Mouse (Mus musculus) kidney, postnatal 14 days (tissue): ENCODE results near the gene Gm17571.

Source experiments
- DNase-seq: peaks from one replicate; pipeline ENCODE4 v3.0.0; 2022; ENCODE audit warnings: mixed read lengths

Gene Gm17571

GRCm38 (mm10) chr9:13454651-13455123 lies 8.1 kb upstream of the Gm17571 start:
- peak; percentile 37 for DNase-seq

- DNase-seq = no peak
Observed at GRCm38 (mm10) chr9:13448716-13449115, 2.2 kb upstream of the Gm17571 start.

DNA sequence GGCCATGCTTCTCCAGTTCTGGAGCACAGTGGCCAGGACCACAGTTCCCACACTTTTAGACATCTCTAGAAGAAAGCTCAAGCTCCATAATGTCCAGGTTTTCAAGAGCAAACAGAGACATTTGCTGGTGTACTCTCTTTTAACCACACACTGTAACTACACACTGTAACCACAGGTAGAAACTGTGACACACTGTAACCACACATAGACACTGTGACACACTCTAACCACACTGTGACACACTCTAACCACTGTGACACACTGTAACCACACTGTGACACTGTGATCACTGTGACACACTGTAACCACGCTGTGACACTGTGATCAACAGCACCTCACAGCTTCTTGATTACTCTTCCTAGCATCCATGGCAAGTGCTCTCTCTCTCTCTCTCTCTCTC lies 317 bp downstream of the Gm17571 start:
- DNase-seq = no peak

DNA sequence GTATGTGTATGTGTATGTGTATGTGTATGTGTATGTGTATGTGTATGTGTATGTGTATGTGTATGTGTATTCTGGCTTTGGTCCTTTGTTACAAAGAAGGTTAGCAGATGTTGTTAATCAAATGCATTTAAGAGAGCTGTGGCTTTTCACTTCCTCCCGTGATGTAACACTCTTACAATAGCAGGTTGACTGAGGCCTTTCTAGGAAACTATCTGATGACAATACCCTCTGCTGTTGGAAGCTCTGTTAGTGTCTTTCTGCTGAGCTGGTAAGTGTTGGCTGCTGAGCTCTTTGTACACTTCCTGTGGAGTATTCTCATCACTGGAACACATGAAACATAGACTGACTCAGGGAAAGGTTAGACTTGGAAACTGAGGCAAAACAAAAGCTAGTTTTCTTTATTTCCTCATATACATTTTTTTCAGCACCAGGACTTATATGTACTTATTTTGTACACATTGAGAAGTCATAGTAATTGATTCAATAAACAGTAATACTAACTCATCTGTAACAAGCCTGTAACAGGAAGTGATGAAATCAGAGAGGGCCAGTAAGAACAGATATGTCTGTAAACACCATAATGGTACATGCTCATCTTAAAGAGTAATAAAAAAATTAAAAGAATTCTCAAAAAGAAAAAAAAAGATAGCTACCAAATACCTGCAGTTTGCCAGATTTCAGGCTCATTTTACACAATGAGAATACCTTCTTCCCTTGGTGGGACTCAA lies 2.9 kb downstream of the Gm17571 start:
- DNase-seq = no peak

DNA sequence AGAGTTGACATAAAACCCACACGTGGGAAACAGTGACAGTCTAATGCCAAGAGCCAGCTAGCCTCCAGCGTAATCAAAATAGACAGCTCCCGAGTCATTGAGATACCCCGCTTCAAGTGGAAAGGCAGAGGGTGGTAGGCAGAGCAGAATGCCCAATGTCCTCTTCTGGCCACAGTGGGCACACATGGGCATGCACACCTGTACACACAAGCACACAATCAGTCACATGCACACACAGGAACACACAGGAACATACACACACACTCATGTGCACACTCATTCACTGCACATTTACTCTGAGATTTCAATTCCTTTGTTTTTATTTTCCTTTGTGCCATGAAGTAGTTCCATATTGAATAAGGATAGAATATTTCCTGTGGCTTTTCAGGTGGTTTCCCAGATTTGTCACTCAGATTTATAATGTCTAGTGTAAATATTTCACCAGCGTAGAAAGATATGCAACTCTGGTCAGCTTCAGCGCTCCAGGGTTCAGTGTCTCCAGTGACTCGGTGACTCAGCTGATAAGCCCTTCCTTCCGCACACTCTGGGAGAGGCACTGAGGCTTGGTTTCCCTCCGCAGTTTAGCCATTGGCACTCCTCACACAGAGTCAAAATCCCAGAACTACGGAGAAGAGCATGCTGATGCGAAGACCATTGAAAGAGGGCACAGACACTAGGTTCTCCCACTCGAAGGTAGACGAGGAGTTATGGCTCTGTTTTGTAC lies 4.4 kb downstream of the Gm17571 start:
- no peak for DNase-seq

GRCm38 (mm10) chr9:13440911-13441310 lies 5.6 kb downstream of the Gm17571 start:
- DNase-seq = no peak

- no peak for DNase-seq
Observed at GRCm38 (mm10) chr9:13433501-13434090, 13.0 kb downstream of the Gm17571 start.

DNA sequence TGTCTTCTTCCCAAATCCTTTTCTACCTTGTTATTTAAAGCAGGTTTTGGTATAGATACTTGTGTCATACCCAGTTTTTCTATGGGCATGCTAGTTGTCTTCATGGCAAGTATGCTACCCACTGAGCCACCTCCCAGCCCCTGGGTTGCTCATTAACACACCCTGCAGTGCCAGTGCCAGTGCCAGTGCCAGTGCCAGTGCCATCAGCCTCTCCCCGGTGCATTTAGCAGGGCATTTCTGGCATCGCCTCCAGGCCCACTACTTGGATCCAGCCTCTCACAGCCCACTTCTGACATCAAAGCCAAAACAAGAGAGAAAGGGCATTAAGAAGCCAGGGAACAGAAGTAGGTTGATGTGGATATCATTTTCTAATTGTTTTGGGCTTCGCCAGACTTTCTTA lies 14.9 kb downstream of the Gm17571 start:
- no peak for DNase-seq

GRCm38 (mm10) chr9:13430744-13431143 lies 15.8 kb downstream of the Gm17571 start:
- DNase-seq = no peak

DNA sequence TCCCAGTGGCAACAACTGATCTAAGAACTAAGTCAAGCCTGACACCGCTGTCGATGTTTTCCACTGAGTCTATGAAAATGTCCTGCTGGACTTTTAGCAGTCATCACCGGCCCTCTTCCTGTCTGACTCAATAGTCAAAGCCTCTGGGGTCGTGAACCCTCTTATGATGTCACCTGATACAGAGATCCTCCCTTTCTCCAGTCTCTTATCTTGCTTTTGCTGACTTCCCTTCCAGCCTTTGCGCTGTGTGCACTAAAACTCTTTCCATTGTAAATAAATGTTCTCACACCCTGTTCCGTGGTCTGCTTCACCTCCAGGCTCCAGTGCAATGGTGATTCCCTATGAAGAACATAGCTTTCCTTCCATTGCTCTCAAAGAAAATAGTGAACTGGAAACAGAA lies 16.3 kb downstream of the Gm17571 start:
- DNase-seq = no peak

GRCm38 (mm10) chr9:13429477-13430125 lies 17.0 kb downstream of the Gm17571 start:
- DNase-seq = no peak

DNA sequence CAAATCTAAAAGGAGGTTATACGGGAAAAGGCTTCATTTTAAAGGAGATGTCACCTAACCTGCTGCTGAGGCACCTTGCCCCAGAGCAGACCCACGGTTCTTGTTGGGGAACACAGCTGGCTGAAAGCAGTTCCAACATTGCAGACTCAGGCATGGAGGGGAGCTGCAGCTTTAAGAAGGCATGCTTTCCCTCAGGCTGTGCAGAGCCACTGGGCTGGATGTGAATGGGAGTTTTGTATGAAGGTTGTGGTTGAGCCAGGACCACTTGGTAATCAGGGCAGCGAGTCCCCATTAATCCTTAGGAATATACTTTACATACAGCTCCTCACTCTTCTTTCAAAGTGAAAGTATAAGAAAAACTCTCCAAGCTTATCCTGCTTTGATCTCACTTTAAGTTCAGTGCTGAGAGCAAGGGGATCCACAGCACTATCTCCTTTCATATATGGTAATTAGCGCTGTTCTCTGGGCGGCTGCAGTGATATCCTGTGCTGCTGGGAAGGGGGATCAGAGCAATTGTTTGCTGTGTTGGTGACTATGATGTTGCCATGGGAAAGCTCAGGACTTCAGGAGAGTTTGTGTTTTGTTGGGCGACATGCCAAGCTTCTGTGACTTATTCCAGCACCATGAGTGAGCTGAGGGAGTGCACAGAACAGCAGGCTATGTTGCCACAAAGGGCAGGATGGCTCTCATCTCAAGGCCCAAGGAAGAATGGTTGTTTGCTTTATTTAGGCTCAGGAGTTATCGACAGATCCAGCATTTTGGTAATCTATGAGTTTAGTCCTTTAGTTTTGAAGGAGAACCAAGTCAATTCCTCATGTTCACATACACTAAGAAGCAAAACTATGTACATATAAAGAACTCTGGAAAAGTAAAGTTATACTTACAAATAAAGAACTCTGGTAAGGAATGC lies 21.3 kb downstream of the Gm17571 start:
- DNase-seq = peak; percentile 87

DNA sequence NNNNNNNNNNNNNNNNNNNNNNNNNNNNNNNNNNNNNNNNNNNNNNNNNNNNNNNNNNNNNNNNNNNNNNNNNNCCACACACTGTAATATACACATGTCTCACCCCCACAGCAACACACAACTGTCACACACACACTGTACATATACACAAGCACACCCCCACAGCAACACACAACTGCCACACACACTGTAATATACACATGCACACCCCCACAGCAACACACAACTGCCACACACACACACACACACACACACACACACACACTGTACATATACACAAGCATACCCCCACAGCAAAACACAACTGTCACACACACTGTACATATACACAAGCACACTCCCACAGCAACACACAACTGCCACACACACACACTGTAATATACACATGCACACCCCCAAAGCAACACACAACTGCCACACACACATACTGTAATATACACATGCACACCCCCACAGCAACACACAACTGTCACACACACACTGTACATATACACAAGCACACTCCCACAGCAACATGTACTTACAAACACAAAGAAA lies 32.3 kb downstream of the Gm17571 start:
- DNase-seq = no peak
